Mouse (Mus musculus) R1 (cell line): ENCODE measurements around the gene Tab3.

ENCODE experiments used
- DNase-seq: peaks from one replicate; pipeline ENCODE4 v3.0.0-alpha.2; 2018; ENCODE audit warnings: low read depth, low spot score

The Tab3 gene

DNA sequence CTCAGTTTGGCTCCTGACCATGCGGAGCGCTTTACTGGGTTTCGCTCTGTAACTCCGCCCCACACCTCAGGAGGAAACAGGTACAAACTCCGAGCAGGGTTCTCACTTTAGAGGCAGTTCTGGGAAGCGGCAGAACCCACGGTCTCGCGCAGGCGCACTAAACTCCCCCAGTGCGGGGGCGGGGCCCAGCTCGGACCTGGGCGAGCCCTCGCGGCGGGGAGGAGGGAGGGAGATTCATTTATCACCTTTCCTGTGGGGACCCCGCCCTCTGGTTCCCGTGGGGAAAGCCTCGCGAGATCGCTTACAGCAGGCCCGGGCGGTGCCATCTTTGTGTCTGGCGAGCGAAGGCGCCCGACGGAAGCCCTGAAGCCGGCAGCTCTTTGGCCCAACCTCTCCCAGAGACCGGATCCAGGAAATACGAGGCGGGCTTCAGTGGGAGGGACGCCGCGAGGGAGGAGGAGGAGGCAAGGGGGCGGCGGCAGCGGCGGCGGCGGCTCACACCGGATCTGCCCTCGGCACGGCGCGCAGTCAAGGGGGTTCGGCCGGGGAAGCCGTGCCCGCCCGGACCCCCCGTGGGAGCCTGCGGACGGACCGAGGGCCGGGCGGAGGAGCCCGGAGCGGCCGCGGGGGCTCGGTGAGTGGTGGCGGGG lies at the start of gene Tab3:
Tab3 (plus strand) TSS at position 491 of the 650 bp plus-strand sequence.
- DNase-seq = peak; percentile 96

DNA sequence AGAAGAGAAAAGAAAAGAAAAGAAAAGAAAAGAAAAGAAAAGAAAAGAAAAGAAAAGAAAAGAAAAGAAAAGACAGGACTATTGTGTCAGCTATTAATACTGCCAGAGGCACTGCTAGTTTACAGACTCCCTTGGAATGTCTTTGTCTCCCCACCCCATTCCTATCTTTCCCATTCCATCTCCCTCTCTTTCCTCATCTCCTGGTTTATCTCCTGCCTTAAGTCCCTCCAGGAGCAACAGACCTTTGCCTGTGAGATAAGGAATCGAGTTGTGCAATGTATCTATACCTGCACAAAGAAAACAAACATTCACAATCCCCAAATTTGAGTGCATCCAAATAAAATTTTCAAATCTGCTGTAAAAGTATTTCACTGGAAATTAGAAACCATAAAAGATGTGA lies 48.3 kb upstream of the Tab3 start:
- no peak for DNase-seq

DNA sequence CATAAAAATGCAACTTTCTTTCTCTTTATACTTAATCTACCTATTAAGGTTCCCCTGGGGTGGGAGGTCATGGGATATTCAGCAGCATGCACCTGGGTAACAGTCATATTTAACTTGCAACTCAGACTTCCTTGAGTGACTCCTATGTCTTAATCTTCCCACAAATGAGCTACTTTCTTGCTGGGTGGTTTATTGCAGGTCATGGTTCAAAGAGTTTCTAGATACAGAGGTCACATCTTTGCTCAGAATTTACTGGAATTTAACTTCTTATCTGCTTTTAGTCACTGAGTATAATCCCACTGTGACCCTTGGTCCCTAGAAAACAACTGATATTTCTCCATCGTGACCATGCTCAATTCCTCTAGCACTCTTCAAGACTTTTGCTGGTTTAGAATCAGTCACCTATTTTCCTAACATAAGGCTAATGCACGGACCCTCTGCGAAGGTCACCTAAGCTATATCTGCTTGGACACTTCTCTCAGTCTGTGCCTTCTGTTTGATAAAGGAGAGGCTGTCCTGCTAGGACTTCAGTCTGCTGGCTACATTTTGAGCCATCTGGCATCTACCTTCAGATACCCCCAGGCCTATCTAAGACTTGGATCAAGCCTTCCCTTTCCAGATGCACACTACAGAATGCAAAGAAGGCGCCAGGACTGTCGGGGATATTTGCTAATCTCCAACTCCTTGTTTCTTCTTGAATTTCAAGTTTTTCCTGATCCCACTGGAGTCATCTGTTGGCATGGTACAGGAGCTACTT lies 47.4 kb upstream of the Tab3 start:
- no peak for DNase-seq

DNA sequence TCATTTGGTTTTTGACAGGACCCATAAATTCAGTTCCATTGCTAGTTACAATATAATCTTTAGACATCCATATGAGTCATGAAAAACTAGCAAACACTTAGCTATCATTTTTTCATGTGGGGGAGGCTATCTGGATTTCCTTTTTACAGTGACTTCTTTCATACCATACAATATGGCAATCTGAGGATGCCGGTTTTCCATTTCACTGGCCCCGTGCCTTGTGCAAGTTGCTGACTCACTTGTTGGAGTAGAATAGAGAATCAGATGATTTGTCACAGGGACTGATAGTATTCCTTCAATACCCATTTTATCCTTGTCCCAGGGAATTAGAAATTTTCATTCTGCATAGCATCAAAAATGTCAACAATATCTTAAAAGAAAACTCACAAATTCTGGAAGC lies 14.9 kb upstream of the Tab3 start:
- no peak for DNase-seq

DNA sequence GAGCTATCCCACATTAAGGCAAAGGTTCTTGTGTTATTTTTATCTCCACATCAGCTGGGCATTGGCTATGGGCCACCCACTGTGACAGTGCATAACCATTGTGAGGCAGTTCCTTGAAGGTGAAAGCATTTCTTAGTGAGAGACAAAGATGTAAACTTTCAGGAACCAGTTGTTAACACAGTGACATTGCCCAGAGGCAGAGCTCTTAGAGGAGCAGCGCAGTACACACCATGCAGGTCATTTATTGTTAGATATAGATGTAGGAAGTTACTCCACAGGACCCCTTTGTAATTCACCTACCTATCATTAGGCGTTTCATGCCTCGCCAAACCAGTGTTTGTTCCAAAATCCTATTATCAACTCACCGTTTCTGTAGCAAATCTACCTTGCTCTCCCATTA lies 7.6 kb upstream of the Tab3 start:
- DNase-seq = peak; percentile 51

DNA sequence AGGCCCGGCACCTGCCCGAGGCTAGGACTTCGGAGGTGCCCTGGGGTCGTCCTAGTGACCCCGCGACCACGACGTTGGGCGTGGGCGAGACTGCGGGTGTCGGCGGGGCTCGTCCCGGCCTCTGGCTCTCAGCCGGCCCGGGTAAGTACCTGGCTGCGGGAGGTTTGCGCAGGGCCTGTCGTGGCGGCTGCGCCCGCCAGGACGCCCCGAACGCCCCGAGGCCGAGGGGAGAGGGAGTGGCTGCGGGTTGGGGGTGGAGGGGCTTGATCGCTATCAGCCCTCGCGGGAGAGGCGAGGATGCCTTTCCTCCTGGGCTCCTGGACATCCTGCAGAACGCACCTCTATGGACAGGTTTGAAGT lies 340 bp downstream of the Tab3 start:
- peak; percentile 53 for DNase-seq

DNA sequence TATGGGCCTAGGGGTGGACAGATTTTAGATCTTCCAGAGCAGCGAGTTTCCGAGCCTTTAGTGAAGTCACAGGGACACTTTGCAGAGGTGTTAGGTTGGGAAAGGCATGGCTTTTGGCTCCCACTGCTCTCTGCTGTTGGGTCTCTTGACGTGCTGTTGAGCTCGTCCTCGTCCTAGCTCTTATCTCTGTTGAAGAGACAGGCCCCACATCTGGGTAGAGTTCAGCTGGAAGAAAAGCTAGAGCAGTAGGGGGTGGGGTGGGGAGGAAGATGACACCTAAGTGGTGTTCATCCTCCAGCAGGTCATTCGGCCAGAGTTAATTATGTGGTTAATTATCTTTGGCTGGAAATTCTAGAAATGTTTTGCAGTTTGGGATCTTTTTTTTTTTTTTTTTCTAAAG lies 2.5 kb downstream of the Tab3 start:
- no peak for DNase-seq

DNA sequence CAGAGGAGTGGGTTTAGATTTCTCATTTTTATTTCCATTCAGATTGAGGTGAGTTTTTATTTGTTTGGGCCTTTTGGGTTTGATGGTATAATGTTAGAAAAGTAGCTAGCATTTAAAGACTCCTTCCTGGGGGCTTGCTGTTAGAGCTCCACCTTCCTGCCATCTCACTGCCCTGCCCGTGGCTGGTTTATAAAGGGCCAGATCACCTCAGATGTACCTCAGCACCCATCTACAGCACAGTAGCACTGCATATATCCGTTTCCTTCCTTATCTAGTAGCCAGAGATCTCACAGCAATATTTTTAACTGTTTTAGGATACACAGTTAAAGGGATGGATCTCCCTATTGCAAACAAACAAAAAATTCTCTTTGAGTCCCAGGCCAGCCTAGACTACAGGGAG lies 6.9 kb downstream of the Tab3 start:
- DNase-seq = no peak

DNA sequence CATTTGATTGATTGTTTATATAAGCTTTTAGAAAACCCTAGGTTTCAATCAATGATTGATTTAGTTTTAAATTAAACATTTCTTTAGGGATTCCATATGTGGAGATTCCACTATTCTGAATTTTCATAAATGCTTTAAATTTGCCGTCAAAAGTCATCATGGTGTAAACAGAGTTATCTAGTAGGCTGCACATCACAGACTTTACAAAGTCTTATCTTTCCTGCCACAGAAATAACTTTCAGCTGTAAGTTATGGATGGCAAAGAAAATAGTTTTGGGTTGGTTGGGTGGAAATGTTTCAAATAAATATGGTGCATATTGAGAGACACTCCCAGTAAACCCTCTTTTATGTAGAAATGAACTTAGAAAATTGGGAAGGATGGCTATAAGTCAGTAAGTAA lies 8.7 kb downstream of the Tab3 start:
- no peak for DNase-seq

DNA sequence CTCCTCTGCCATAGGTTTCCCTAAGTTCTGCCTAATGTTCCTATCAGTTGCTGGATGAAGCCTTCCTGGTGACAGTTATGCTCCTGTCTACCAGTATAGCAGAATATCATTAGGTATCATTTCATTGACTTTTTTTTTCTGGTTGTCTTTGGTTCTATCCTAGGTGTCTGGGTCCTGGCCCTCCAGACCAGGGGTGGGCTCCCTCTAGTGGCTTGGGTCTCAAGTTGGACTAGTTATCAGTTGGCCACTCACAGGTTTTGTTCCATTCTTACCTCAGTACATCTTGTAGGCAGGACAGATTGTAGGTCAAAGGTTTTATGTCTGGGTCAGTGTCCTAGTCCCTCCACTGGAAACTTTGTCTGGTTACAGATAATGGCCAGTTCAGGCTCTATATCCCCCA lies 11.8 kb downstream of the Tab3 start:
- peak; percentile 19 for DNase-seq

DNA sequence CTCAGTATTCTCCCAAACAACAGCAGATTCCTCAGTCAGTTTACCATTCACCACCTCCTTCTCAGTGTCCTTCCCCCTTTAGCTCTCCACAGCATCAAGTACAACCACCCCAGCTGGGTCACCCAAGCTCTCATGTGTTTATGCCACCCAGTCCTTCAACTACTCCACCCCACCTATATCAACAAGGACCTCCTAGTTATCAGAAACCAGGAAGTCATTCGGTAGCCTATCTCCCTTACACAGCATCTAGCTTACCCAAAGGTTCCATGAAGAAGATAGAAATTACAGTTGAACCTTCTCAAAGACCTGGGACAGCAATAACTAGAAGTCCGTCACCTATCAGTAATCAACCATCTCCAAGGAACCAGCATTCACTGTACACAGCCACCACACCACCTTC lies 40.9 kb downstream of the Tab3 start:
- DNase-seq = no peak

DNA sequence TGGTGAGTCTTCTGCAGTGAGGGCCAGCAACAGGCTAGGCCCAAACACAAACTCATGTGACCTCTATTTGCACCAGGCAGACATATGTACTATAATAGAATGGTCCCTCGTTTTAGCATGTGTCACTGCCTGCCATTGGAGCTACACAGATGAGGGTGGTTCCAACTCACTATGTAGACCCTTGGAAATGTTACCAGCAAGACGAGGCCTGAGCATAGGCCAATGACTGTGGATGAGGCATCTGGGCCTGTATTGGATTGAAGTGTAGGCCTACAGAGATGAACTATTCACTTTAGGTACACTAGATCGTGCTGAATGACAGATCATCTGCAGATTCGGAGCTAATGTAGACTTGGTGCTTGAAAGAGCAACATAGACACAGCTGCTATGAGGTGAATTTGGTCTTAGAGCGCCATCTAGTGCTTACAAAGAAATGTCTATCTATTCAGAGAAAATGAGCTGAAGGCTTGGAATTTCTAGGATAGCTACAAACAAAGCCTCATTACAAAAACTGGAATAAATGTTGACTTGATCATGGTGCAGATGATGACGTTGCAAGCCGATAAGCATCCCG lies 72.5 kb downstream of the Tab3 start:
- peak; percentile 41 for DNase-seq

DNA sequence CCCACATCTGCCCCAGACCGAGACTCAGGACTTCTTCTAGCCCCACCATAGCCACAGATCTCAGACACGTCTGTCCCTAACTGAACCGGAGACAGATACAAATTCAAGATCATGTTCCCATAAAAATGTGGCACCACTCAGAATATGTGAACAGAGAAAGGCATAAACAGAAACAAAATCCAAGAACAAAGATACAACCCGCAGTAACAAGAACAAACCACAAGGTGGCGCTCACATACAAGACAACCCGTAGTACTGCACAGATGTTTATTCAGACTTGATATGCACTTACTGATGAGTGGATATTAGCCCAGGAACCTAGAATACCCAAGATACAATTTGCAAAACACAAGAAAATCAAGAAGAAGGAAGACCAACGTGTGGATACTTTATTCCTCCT lies 103.0 kb downstream of the Tab3 start:
- peak; percentile 31 for DNase-seq

DNA sequence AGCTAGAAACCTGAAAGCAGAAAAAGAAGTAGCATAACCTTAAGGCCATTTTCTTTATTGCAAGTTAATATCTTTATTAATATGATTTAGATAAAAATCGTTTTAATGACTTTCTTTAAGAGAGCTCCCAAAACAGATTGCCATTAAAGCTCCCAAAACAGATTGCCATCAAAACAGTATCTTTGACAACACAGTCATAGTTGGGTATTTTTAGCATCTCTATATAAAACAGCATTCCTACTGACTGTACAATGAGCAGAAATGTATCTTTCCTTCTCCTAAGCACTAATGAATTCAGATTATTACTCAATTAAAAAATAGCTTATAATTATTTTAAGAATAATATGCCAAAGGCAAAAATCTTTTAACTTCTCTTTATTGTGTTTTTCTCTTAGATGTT lies 108.3 kb downstream of the Tab3 start:
- no peak for DNase-seq

DNA sequence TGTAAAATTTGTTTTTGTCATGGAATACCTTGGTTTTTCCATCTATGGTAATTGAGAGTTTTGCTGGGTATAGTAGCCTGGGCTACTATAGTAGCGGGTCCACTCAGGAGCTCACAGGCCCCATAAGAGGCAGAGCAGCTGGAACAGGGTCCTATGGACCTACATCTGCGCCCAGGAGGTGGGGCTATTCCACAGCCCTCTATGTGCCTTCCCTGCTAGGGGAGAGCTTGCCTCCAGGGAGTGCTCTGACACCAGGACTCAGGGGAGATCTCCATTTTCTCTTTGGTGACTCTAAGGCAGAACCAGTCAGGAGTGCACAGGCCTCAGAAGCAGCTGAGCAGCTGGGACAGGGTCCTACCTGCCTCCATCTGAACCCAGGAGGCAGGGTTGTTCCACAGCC lies 109.9 kb downstream of the Tab3 start:
- peak; percentile 8 for DNase-seq
